Mouse (Mus musculus) heart, postnatal 10 days (tissue): ENCODE results near the gene Cdyl2. TPM values are rescaled to one million over a fixed set of nuclear protein-coding genes. Genes with fewer than 3 reads are reported as not detected.

Source experiments
- DNase-seq, 2 experiments: peaks; one replicate each; pipeline ENCODE4 v3.0.0; 2021
- intact Hi-C: fragments of 180-260 bp; cut with DNase I; formaldehyde crosslinking; loops from one replicate; pipeline ENCODE4 v1.15.1; 2025
- total RNA-seq, 2 experiments: library from RNA; stranded (reverse); gene quantifications; 2 replicates each; pipeline ENCODE4 v1.2.3; 2021

Cdyl2 gene
- total RNA-seq, 2 experiments from 2014 or later, result 4.2 to 4.3 TPM

GRCm38 (mm10) chr8:116673052-116673451 is 59.7 kb downstream of the Cdyl2 start:
- intact Hi-C loops, result no loop called here
- no peak for DNase-seq

- intact Hi-C loops, result no loop called here
- DNase-seq, result peak in 1 of 2 experiments; percentile 6
Measured at GRCm38 (mm10) chr8:116671543-116671942, 61.2 kb downstream of the Cdyl2 start.

GRCm38 (mm10) chr8:116670604-116671003 is 62.2 kb downstream of the Cdyl2 start:
- no peak for DNase-seq
- intact Hi-C loops, result no loop called here

GRCm38 (mm10) chr8:116668977-116669376 is 63.8 kb downstream of the Cdyl2 start:
- intact Hi-C loops, result no loop called here
- no peak for DNase-seq

- intact Hi-C loops, result no loop called here
- peak; percentile 3 to 11 for DNase-seq
Measured at GRCm38 (mm10) chr8:116666781-116667325, 65.9 kb downstream of the Cdyl2 start.

GRCm38 (mm10) chr8:116661521-116661920 is 71.3 kb downstream of the Cdyl2 start:
- intact Hi-C loops, result no loop called here
- no peak for DNase-seq

- intact Hi-C loops, result no loop called here
- DNase-seq, result no peak
Measured at GRCm38 (mm10) chr8:116656811-116657210, 76.0 kb downstream of the Cdyl2 start.

- no peak for DNase-seq
- intact Hi-C loops, result no loop called here
Measured at GRCm38 (mm10) chr8:116654881-116655280, 77.9 kb downstream of the Cdyl2 start.

- intact Hi-C loops, result no loop called here
- no peak for DNase-seq
Measured at GRCm38 (mm10) chr8:116652949-116653348, 79.8 kb downstream of the Cdyl2 start.

- intact Hi-C loops, result no loop called here
- no peak for DNase-seq
Measured at GRCm38 (mm10) chr8:116649975-116650725, 82.6 kb downstream of the Cdyl2 start.

- intact Hi-C loops, result no loop called here
- DNase-seq, result no peak
Measured at GRCm38 (mm10) chr8:116645376-116645775, 87.4 kb downstream of the Cdyl2 start.

GRCm38 (mm10) chr8:116640925-116641324 is 91.9 kb downstream of the Cdyl2 start:
- intact Hi-C loops, result no loop called here
- no peak for DNase-seq

- no peak for DNase-seq
- intact Hi-C loops, result no loop called here
Measured at GRCm38 (mm10) chr8:116637998-116638397, 94.8 kb downstream of the Cdyl2 start.

GRCm38 (mm10) chr8:116637193-116637592 is 95.6 kb downstream of the Cdyl2 start:
- intact Hi-C loops, result no loop called here

GRCm38 (mm10) chr8:116636396-116636795 is 96.4 kb downstream of the Cdyl2 start:
- intact Hi-C loops, result no loop called here

More at GRCm38 (mm10) chr8:116637193-116637592, 95.6 kb downstream of the Cdyl2 start:
- DNase-seq, result no peak

GRCm38 (mm10) chr8:116635972-116636371 is 96.8 kb downstream of the Cdyl2 start:
- intact Hi-C loops, result no loop called here
- no peak for DNase-seq

More at GRCm38 (mm10) chr8:116636396-116636795, 96.4 kb downstream of the Cdyl2 start:
- DNase-seq, result no peak

GRCm38 (mm10) chr8:116635261-116635660 is 97.5 kb downstream of the Cdyl2 start:
- no peak for DNase-seq
- intact Hi-C loops, result no loop called here

GRCm38 (mm10) chr8:116634436-116634835 is 98.4 kb downstream of the Cdyl2 start:
- intact Hi-C loops, result no loop called here
- no peak for DNase-seq

- intact Hi-C loops, result no loop called here
- no peak for DNase-seq
Measured at GRCm38 (mm10) chr8:116633470-116634150, 99.2 kb downstream of the Cdyl2 start.

GRCm38 (mm10) chr8:116630066-116630465 is 102.7 kb downstream of the Cdyl2 start:
- DNase-seq, result no peak
- intact Hi-C loops, result no loop called here

- no peak for DNase-seq
- intact Hi-C loops, result no loop called here
Measured at GRCm38 (mm10) chr8:116628975-116629374, 103.8 kb downstream of the Cdyl2 start.
